Mouse (Mus musculus) G1E (cell line): Measurements from ENCODE around the gene Spats2. TPM values are rescaled to one million over a fixed set of nuclear protein-coding genes. Genes with fewer than 3 reads are reported as not detected.

Experiments used
- ATAC-seq: 2 replicates; pipeline ENCODE4 v1.8.0; 2016; ENCODE audit warnings: mild to moderate bottlenecking; ENCODE audit not compliant: insufficient number of reproducible peaks, poor library complexity, low FRiP score, severe bottlenecking; ENCODE audit errors: extremely low read depth
- DNase-seq: peaks from one replicate; pipeline ENCODE4 v3.0.0; 2012; ENCODE audit warnings: low spot score
- H3K27me3 ChIP-seq: 2 replicates; pipeline ENCODE4 v1.6.1; 2012; ENCODE audit warnings: mild to moderate bottlenecking, low read length, inconsistent platforms; ENCODE audit not compliant: insufficient read depth
- H3K36me3 ChIP-seq: replicated peaks from 2 replicates; pipeline ENCODE3; 2012; ENCODE audit warnings: mild to moderate bottlenecking, inconsistent platforms
- H3K4me1 ChIP-seq: 2 replicates; pipeline ENCODE4 v1.6.1; 2012; ENCODE audit warnings: low read depth, low read length, inconsistent platforms, mixed read lengths; ENCODE audit not compliant: insufficient read depth
- H3K4me3 ChIP-seq: 2 replicates; pipeline ENCODE4 v1.5.1; 2012; ENCODE audit warnings: low read depth, mild to moderate bottlenecking, inconsistent platforms, low read length, moderate library complexity, mixed read lengths
- H3K9me3 ChIP-seq: replicated peaks from 2 replicates; pipeline ENCODE4 v1.6.1; 2012; ENCODE audit warnings: inconsistent platforms
- CTCF ChIP-seq: IDR thresholded peaks from 2 replicates; pipeline ENCODE4 v1.5.1; 2012; ENCODE audit warnings: low read depth, low read length, inconsistent platforms, mixed read lengths
- GATA1 ChIP-seq: IDR thresholded peaks from 2 replicates; pipeline ENCODE4 v1.6.1; 2012; ENCODE audit warnings: borderline replicate concordance, low read length, inconsistent platforms, mixed read lengths
- GATA2 ChIP-seq: IDR thresholded peaks from 2 replicates; pipeline ENCODE4 v1.6.1; 2012; ENCODE audit warnings: low read depth, low read length, inconsistent platforms, borderline replicate concordance
- POLR2AphosphoS5 ChIP-seq: IDR thresholded peaks from 2 replicates; pipeline ENCODE4 v1.6.1; 2012; ENCODE audit warnings: low read depth, low read length, inconsistent platforms; ENCODE audit not compliant: insufficient replicate concordance
- TAL1 ChIP-seq: conservative IDR thresholded peaks from 2 replicates; pipeline ENCODE4 v1.6.1; 2012; ENCODE audit warnings: low read depth, low read length, inconsistent platforms, mixed read lengths
- polyA plus RNA-seq: library from polyadenylated mRNA; stranded (reverse); fragments of >175 nt; gene quantifications from 2 replicates; pipeline ENCODE4 v1.2.3, GENCODE M21; 2012
- total RNA-seq, 2 experiments: library from RNA; stranded (forward) in 1 of 2; stranded (reverse) in 1 of 2; fragments of 200-1000 nt in 1 of 2; fragments of >200 nt in 1 of 2; fragmentation: Nextera tagmentation in 1 of 2; gene quantifications; 2 replicates each; pipeline ENCODE4 v1.2.3; 2014 to 2017

Gene Spats2
- total and polyA plus RNA-seq, 3 experiments, result 0.05 TPM; not detected in 2

DNA sequence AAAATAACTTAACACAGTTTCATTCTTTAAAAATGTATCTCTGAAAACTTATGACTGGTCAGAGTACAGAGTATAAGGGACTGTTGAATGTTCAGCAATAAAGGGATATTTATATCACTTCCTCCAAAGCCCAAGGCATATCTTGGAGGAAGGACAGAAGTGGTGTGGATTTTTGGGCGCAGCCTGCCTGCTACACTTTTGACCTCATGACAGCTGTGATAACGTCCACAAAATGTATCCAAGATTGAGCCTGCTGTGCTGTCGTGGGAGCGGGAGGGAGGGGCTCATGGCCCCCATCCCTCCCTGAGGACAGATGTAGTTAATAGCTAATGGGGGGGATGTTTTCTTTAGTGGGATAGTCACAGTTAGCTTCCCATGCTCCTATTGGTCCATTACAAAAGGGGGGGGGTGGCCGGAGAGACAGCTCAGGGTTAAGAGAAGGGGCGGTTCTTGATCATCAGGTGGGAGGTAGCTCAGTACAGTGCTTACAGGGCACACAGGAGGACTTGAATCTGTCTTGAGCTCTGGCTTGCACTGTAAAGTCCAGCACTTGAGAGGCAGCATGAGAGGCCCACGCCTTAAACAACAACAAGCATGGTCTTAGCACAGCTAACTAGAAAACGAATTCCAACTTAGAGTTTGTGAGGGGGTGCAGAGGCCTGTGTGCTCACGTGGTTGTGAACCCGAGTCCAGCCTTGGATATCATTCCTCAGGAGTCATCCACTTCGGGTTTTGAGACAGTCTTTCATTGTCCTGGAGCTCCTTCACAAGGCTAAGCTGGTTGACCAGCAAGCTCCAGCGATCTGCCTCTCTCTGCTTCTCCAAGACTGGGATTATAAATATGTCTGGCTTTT is 38.0 kb downstream of the Spats2 start:
- Histone ChIP-seq H3K9me3 (peaks cover 15% of the 10 kb centered on the region), H3K27me3 (no peaks in the 10 kb centered on the region; the same call in 1 of the 2 replicates), H3K4me1 (no peaks in the 10 kb centered on the region), H3K36me3 (no peaks in the 10 kb centered on the region), H3K4me3 (no peak overlapping the region)
- DNase-seq (no peak), ATAC-seq (no peak)
- TF ChIP-seq POLR2AphosphoS5 (no peak), TAL1 (no peak), GATA2 (no peak)

- DNase-seq (no peak), ATAC-seq (no peak)
- no peaks in the 10 kb centered on the region for H3K9me3 ChIP-seq
- TF ChIP-seq CTCF, result no peak
- no peaks in the 10 kb centered on the region for H3K36me3 ChIP-seq
- H3K27me3 ChIP-seq, result no peaks in the 10 kb centered on the region; the same call in 1 of the 2 replicates
- no peak overlapping the region for H3K4me3 ChIP-seq
- H3K4me1 ChIP-seq, result no peaks in the 10 kb centered on the region
Measured at GRCm38 (mm10) chr15:99172131-99172530, 46.4 kb downstream of the Spats2 start.

- Histone ChIP-seq H3K4me1 (no peaks in the 10 kb centered on the region), H3K27me3 (peaks cover 7% of the 10 kb centered on the region), H3K9me3 (no peaks in the 10 kb centered on the region), H3K4me3 (no peak overlapping the region), H3K36me3 (no peaks in the 10 kb centered on the region)
- no peak for TF ChIP-seq CTCF
- no peak for TF ChIP-seq POLR2AphosphoS5
- no peak for TF ChIP-seq TAL1
- no peak for TF ChIP-seq GATA2
- TF ChIP-seq GATA1, result no peak
- no peak for ATAC-seq
- DNase-seq, result no peak
Measured at GRCm38 (mm10) chr15:99179639-99180038, 53.9 kb downstream of the Spats2 start.

DNA sequence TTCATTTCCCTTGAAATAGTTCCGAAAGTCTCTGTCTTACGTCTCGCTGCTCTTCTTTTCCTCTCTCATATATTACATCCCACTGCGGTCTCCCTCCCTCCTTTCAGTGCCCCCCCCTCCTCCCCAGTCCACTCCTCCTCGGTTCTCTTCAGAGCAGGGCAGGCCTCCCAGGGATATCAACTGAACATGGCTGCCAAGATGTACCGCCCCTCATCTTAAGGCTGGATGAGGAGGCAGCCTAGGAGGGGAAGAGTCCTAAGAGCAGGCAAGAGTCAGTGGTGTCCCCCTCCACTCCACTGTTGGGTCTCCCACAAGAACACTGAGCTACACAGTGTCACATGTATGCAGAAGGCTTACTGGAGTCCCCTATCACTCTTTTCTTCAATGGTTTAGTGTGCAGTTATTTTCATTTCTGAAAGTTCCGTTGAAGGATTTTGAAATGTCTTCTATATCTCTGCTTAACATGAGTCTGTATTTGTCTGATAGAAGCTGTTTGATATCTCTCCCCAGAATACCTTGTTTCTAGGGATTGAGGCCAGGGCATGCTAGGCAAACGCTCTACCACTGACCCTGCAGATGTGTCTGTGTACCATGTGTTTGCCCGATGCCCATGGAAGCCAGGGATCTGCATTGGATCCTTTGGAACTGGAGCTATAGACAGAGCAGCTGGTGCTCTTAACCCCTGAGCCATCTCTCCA is 58.6 kb downstream of the Spats2 start:
- no peak for DNase-seq
- no peak for ATAC-seq

GRCm38 (mm10) chr15:99194358-99194757 is 68.6 kb downstream of the Spats2 start:
- DNase-seq (no peak), ATAC-seq (no peak)
- Histone ChIP-seq H3K27me3 (peaks cover 14% of the 10 kb centered on the region; the same call in 1 of the 2 replicates), H3K4me1 (no peaks in the 10 kb centered on the region), H3K36me3 (no peaks in the 10 kb centered on the region), H3K9me3 (no peaks in the 10 kb centered on the region), H3K4me3 (no peak overlapping the region)
- no peak for TF ChIP-seq POLR2AphosphoS5
- no peak for TF ChIP-seq TAL1
- TF ChIP-seq CTCF, result no peak
- no peak for TF ChIP-seq GATA1
- TF ChIP-seq GATA2, result no peak

More for the DNA sequence above, 58.6 kb downstream of the Spats2 start:
- Histone ChIP-seq H3K4me1 (no peaks in the 10 kb centered on the region), H3K36me3 (no peaks in the 10 kb centered on the region), H3K27me3 (peaks cover 5% of the 10 kb centered on the region; the same call in 1 of the 2 replicates), H3K9me3 (no peaks in the 10 kb centered on the region), H3K4me3 (no peak overlapping the region)
- TF ChIP-seq GATA2, result no peak
- no peak for TF ChIP-seq CTCF
- no peak for TF ChIP-seq POLR2AphosphoS5
- TF ChIP-seq GATA1, result no peak

DNA sequence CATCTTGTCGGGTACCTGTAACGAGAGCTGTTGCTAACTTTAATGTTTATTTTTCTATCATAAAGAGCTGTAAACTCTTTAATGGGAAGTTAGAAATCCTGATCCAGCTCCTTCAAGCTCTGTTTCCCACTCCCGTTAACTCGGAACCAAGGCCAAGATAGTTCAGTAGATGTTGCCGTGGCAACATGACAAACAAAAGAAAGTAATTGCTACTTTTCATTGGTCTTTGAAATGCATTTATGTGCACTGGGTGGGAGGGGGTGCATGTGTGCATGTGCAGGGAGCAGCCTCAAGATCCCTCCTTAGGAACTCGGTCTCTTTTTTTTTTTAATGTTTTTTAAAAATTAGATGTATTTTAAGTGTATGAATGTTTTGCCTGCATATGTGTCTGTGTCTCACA is 69.3 kb downstream of the Spats2 start:
- H3K9me3 ChIP-seq, result no peaks in the 10 kb centered on the region
- H3K4me3 ChIP-seq, result no peak overlapping the region
- no peaks in the 10 kb centered on the region; the same call in 1 of the 2 replicates for H3K4me1 ChIP-seq
- DNase-seq (no peak), ATAC-seq (no peak)
- H3K27me3 ChIP-seq, result peaks cover 18% of the 10 kb centered on the region; the same call in 1 of the 2 replicates
- no peaks in the 10 kb centered on the region for H3K36me3 ChIP-seq
- TF ChIP-seq POLR2AphosphoS5, result no peak
- no peak for TF ChIP-seq TAL1
- TF ChIP-seq GATA2, result no peak
- no peak for TF ChIP-seq CTCF
- no peak for TF ChIP-seq GATA1
